Mouse (Mus musculus): ENCODE data around the gene Abcb9.

The Abcb9 gene

GRCm38 (mm10) chr5:124095596-124096232 lies at the start of gene Abcb9:
Abcb9 (minus strand) TSS chr5:124095798.
- in situ Hi-C loops (cut with MboI, MseI): no loop called here

GRCm38 (mm10) chr5:124138066-124138465 lies 42.5 kb upstream of the Abcb9 start:
- in situ Hi-C loops (cut with MboI, MseI): no loop called here

GRCm38 (mm10) chr5:124134261-124134660 lies 38.7 kb upstream of the Abcb9 start:
- in situ Hi-C loops (cut with MboI, MseI): no loop called here

GRCm38 (mm10) chr5:124125093-124125492 lies 29.5 kb upstream of the Abcb9 start:
- in situ Hi-C loops (cut with MboI, MseI): no loop called here

GRCm38 (mm10) chr5:124122357-124122756 lies 26.8 kb upstream of the Abcb9 start:
- in situ Hi-C loops (cut with MboI, MseI): no loop called here

- in situ Hi-C loops (cut with MboI, MseI): no loop called here
Measured at GRCm38 (mm10) chr5:124119204-124119603, 23.6 kb upstream of the Abcb9 start.

- in situ Hi-C loops (cut with MboI, MseI): no loop called here
Measured at GRCm38 (mm10) chr5:124115990-124116845, 20.6 kb upstream of the Abcb9 start, which contains the start of gene Arl6ip4. Arl6ip4 (plus strand) TSS chr5:124116089.

- in situ Hi-C loops (cut with MboI, MseI): no loop called here
Measured at GRCm38 (mm10) chr5:124115531-124115930, 19.9 kb upstream of the Abcb9 start.

GRCm38 (mm10) chr5:124114276-124115025 lies 18.9 kb upstream of the Abcb9 start:
- in situ Hi-C loops (cut with MboI, MseI): no loop called here

- in situ Hi-C loops (cut with MboI, MseI): no loop called here
Measured at GRCm38 (mm10) chr5:124113030-124113429, 17.4 kb upstream of the Abcb9 start.

- in situ Hi-C loops (cut with MboI, MseI): no loop called here
Measured at GRCm38 (mm10) chr5:124112531-124112930, 16.9 kb upstream of the Abcb9 start.

- in situ Hi-C loops (cut with MboI, MseI): no loop called here
Measured at GRCm38 (mm10) chr5:124111742-124112497, 16.3 kb upstream of the Abcb9 start, which contains the start of gene Ogfod2. Ogfod2 (plus strand) TSS chr5:124112297.

GRCm38 (mm10) chr5:124111077-124111741 lies 15.6 kb upstream of the Abcb9 start:
- in situ Hi-C loops (cut with MboI, MseI): no loop called here

- in situ Hi-C loops (cut with MboI, MseI): no loop called here
Measured at GRCm38 (mm10) chr5:124103552-124103951, 8.0 kb upstream of the Abcb9 start.

GRCm38 (mm10) chr5:124103020-124103419 lies 7.4 kb upstream of the Abcb9 start:
- in situ Hi-C loops (cut with MboI, MseI): no loop called here

GRCm38 (mm10) chr5:124102326-124102725 lies 6.7 kb upstream of the Abcb9 start:
- in situ Hi-C loops (cut with MboI, MseI): no loop called here

- in situ Hi-C loops (cut with MboI, MseI): no loop called here
Measured at GRCm38 (mm10) chr5:124100128-124101044, 4.8 kb upstream of the Abcb9 start.

GRCm38 (mm10) chr5:124098923-124099322 lies 3.3 kb upstream of the Abcb9 start:
- in situ Hi-C loops (cut with MboI, MseI): no loop called here

- in situ Hi-C loops (cut with MboI, MseI): no loop called here
Measured at GRCm38 (mm10) chr5:124095077-124095581, 469 bp downstream of the Abcb9 start.

Data from T-helper 1 cell (primary cell).